21 mouse cellular contexts compared by ENCODE assay signal in genomic region chr6:119562558-119562957, GRCm38 (mm10). TPM values are rescaled to one million over a fixed set of nuclear protein-coding genes. Genes with fewer than 3 reads are reported as not detected.
DNase-seq lines count a peak whose midpoint lies in the region; ATAC-seq and TF ChIP-seq lines count a peak whose summit lies in the region.
"Had no signal": no experiment of that assay in that cellular context is flagged by ENCODE, and none has a peak within 500 bp of the region (broad histone marks: within the 10 kb centered on the region; RNA-seq: fewer than 3 reads in every experiment).

No protein-coding gene starts in this region.

- no peak for TF ChIP-seq CTCF in thymus, adult 2 months (IDR thresholded peaks at IDR 0.05; ENCODE audit: borderline replicate concordance, control insufficient read depth, extremely low read depth, insufficient read depth, low read length, poor library complexity)
- TF ChIP-seq CTCF in kidney, postnatal 0 days (IDR thresholded peaks at IDR 0.05; ENCODE audit: low read depth): no peak

- TF ChIP-seq POLR2A in thymus, adult 2 months (IDR thresholded peaks at IDR 0.05; ENCODE audit: control insufficient read depth, extremely low read depth, insufficient read depth, low read length, poor library complexity): no peak

- 79% methylated on average over 10 of the region's 10 CpGs for WGBS in thymus, adult 2 months
- WGBS in kidney, postnatal 0 days: 30% methylated on average over 10 of the region's 10 CpGs

- no peaks in the 10 kb centered on the region for H3K27me3 ChIP-seq in thymus, adult 2 months (ENCODE audit: control insufficient read depth, insufficient read depth, low read length)
- no peaks in the 10 kb centered on the region for H3K27me3 ChIP-seq in kidney, postnatal 0 days (ENCODE audit: insufficient read depth, low read length)
- H3K27me3 ChIP-seq: heart, embryonic 15.5 days; hindbrain, embryonic 13.5 days; Patski; stomach, embryonic 15.5 days had no signal

- no peak overlapping the region for H3K4me3 ChIP-seq in thymus, adult 2 months (ENCODE audit: control insufficient read depth, insufficient read depth, low read length)
- H3K4me3 ChIP-seq in kidney, postnatal 0 days (replicated peaks; ENCODE audit: low read depth, low read length): no peak overlapping the region
- H3K4me3 ChIP-seq: erythroblast, embryonic 14.5 days; heart, embryonic 15.5 days; hindbrain, embryonic 13.5 days; megakaryocyte, embryonic 14.5 days; stomach, embryonic 15.5 days had no signal

- H3K9me3 ChIP-seq in kidney, postnatal 0 days (replicated peaks; ENCODE audit: low read length): no peaks in the 10 kb centered on the region
- H3K9me3 ChIP-seq: heart, embryonic 15.5 days; hindbrain, embryonic 13.5 days; stomach, embryonic 15.5 days had no signal

- H3K27ac ChIP-seq in thymus, adult 2 months (ENCODE audit: control insufficient read depth, insufficient read depth, low read length): peak overlapping the region; percentile 16; the same call in 1 of the 2 replicates
- H3K27ac ChIP-seq in kidney, postnatal 0 days: no peak overlapping the region
- H3K27ac ChIP-seq: heart, embryonic 15.5 days; hindbrain, embryonic 13.5 days; stomach, embryonic 15.5 days had no signal

- H3K4me2 ChIP-seq in kidney, postnatal 0 days (ENCODE audit: low read length): no peak overlapping the region
- H3K4me2 ChIP-seq: heart, embryonic 15.5 days; hindbrain, embryonic 13.5 days; stomach, embryonic 15.5 days had no signal

- H3K36me3 ChIP-seq in thymus, adult 2 months (ENCODE audit: control insufficient read depth, insufficient read depth, low read length): no peaks in the 10 kb centered on the region
- H3K36me3 ChIP-seq in kidney, postnatal 0 days (ENCODE audit: insufficient read depth, low read length): no peaks in the 10 kb centered on the region
- H3K36me3 ChIP-seq: heart, embryonic 15.5 days; hindbrain, embryonic 13.5 days; stomach, embryonic 15.5 days had no signal

- H3K4me1 ChIP-seq in thymus, adult 2 months (replicated peaks; ENCODE audit: control insufficient read depth, insufficient read depth, low read length): peaks cover 18% of the 10 kb centered on the region
- peaks cover 12% of the 10 kb centered on the region for H3K4me1 ChIP-seq in kidney, postnatal 0 days (replicated peaks; ENCODE audit: insufficient read depth, low read length)

- H3K9ac ChIP-seq in kidney, postnatal 0 days (ENCODE audit: low read depth, low read length): no peak overlapping the region
- H3K9ac ChIP-seq: heart, embryonic 15.5 days; hindbrain, embryonic 13.5 days; stomach, embryonic 15.5 days had no signal

- peak; percentile 9 for DNase-seq in kidney, adult 11 months
- no peak for DNase-seq in kidney, adult 8-10 months
- DNase-seq in thymus, adult 2 months: no peak
- DNase-seq in thymus, postnatal 14 days: no peak
- peak; percentile 84 for DNase-seq in kidney, postnatal 0 days (ENCODE audit: low spot score)
- DNase-seq in ovary, postnatal 10 days (ENCODE audit: low spot score): no peak
- no peak for DNase-seq in cerebellum, adult 9-10 months
- DNase-seq: adrenal gland, postnatal 14 days; cerebellum, adult 18-20 months; gastrocnemius, postnatal 36 days; right cerebral cortex, postnatal 14 days; thymus, postnatal 4 days had no signal

- peak; percentile 41; the same call in 1 of the 2 replicates for ATAC-seq in kidney, postnatal 0 days (replicated peaks; ENCODE audit: low FRiP score, low read depth)
- ATAC-seq: activated CD4-positive, CD25-positive, alpha-beta regulatory T cell, adult 4 months; forebrain, embryonic 14.5 days; midbrain, embryonic 16.5 days; Patski had no signal

RNA-seq across cellular contexts. Expression of gene Wnt5b, which starts 18.4 kb away (rescaled TPM):
- polyA plus RNA-seq in thymus, adult 2 months (2012; rRNA removed): 6.5 and 8.1 TPM in 2 replicates
- 11.1 and 12.2 TPM in 2 replicates for polyA plus RNA-seq in kidney, postnatal 0 days (2015; fragmentation: Nextera tagmentation; extraction: Ambion mirVana)
- polyA plus RNA-seq: activated CD4-positive, CD25-positive, alpha-beta regulatory T cell, adult 4 months; erythroblast, embryonic 14.5 days had no signal

Comparison
In these comparisons a context has a peak if more than half of its experiments do, and no peak if none do; other contexts are left out.
1. DNase-seq: peak in kidney, adult 11 months (single experiment) and kidney, postnatal 0 days (single experiment); none in kidney, adult 8-10 months (0 of 2), thymus, adult 2 months (single experiment), thymus, postnatal 14 days (single experiment), ovary, postnatal 10 days (single experiment) and cerebellum, adult 9-10 months (single experiment).